Mouse (Mus musculus) lung, postnatal 0 days (tissue): Measurements from ENCODE around the gene Hunk.

Experiments
- CTCF ChIP-seq: IDR thresholded peaks from 2 replicates; pipeline ENCODE4 v1.5.1; 2016; ENCODE audit warnings: antibody characterized with exemption, mild to moderate bottlenecking
- EP300 ChIP-seq: IDR thresholded peaks from 2 replicates; pipeline ENCODE4 v1.6.1; 2016; ENCODE audit warnings: antibody characterized with exemption, mild to moderate bottlenecking, control low read depth

- TF ChIP-seq CTCF: no peak
- no peak for TF ChIP-seq EP300
Measured at GRCm38 (mm10) chr16:90523894-90524293, 138.1 kb downstream of the Hunk start.
